19 mouse cellular contexts compared by ENCODE assay signal in genomic region chr17:80097221-80097620, GRCm38 (mm10). TPM values are rescaled to one million over a fixed set of nuclear protein-coding genes. Genes with fewer than 3 reads are reported as not detected.
DNase-seq lines count a peak whose midpoint lies in the region; ATAC-seq and TF ChIP-seq lines count a peak whose summit lies in the region.
"Had no signal": no experiment of that assay in that cellular context is flagged by ENCODE, and none has a peak within 500 bp of the region (broad histone marks: within the 10 kb centered on the region; RNA-seq: fewer than 3 reads in every experiment).

No protein-coding gene starts in this region.

- no peak overlapping the region for H3K4me2 ChIP-seq in forebrain, postnatal 0 days (ENCODE audit: low read depth)
- no peak overlapping the region for H3K4me2 ChIP-seq in forebrain, embryonic 11.5 days (ENCODE audit: low read depth, low read length, severe bottlenecking)
- no peak overlapping the region for H3K4me2 ChIP-seq in neural tube, embryonic 15.5 days
- no peak overlapping the region for H3K4me2 ChIP-seq in hindbrain, postnatal 0 days (ENCODE audit: low read depth, low read length)
- H3K4me2 ChIP-seq: limb, embryonic 13.5 days had no signal

- ATAC-seq in forebrain, postnatal 0 days = no peak
- ATAC-seq in forebrain, embryonic 11.5 days (replicated peaks; ENCODE audit: low FRiP score) = no peak
- ATAC-seq in neural tube, embryonic 15.5 days (ENCODE audit: low FRiP score) = no peak
- no peak for ATAC-seq in hindbrain, postnatal 0 days
- ATAC-seq: inflammation-experienced regulatory T-cells, adult 6 months had no signal

- no peaks in the 10 kb centered on the region for H3K9me3 ChIP-seq in forebrain, postnatal 0 days (ENCODE audit: low read length)
- no peaks in the 10 kb centered on the region for H3K9me3 ChIP-seq in forebrain, embryonic 11.5 days (ENCODE audit: control insufficient read depth, low read length)
- no peaks in the 10 kb centered on the region for H3K9me3 ChIP-seq in neural tube, embryonic 15.5 days (replicated peaks)
- no peaks in the 10 kb centered on the region for H3K9me3 ChIP-seq in hindbrain, postnatal 0 days (ENCODE audit: low read length)
- H3K9me3 ChIP-seq: forebrain, embryonic 10.5 days; kidney, embryonic 15.5 days; limb, embryonic 13.5 days had no signal

- DNase-seq in forebrain, postnatal 0 days = peak; percentile 33
- no peak for DNase-seq in forebrain, embryonic 11.5 days (ENCODE audit: low spot score)
- DNase-seq in neural tube, embryonic 10.5 days (ENCODE audit: extremely low spot score, low spot score) = peak; percentile 18
- peak; percentile 41 for DNase-seq in hindbrain, postnatal 0 days (ENCODE audit: low spot score)
- no peak for DNase-seq in adrenal gland, postnatal 10 days
- DNase-seq in gastrocnemius, postnatal 4 days (ENCODE audit: low spot score in 2 of 2) = no peak
- DNase-seq: cerebellum, adult 8-10 months; gastrocnemius, adult 2 months; heart, postnatal 10 days; lung, postnatal 4 days; thymus, postnatal 4 days had no signal

- no peaks in the 10 kb centered on the region for H3K27me3 ChIP-seq in forebrain, postnatal 0 days (ENCODE audit: insufficient read depth, low read length)
- no peaks in the 10 kb centered on the region for H3K27me3 ChIP-seq in forebrain, embryonic 11.5 days (ENCODE audit: control insufficient read depth, insufficient read depth, low read length)
- H3K27me3 ChIP-seq in neural tube, embryonic 15.5 days (replicated peaks) = no peaks in the 10 kb centered on the region
- no peaks in the 10 kb centered on the region for H3K27me3 ChIP-seq in hindbrain, postnatal 0 days (ENCODE audit: insufficient read depth, low read length)
- H3K27me3 ChIP-seq: kidney, embryonic 15.5 days; limb, embryonic 13.5 days had no signal

- H3K9ac ChIP-seq in forebrain, postnatal 0 days = no peak overlapping the region
- H3K9ac ChIP-seq in forebrain, embryonic 11.5 days (ENCODE audit: low read length) = no peak overlapping the region
- H3K9ac ChIP-seq in neural tube, embryonic 15.5 days (replicated peaks) = no peak overlapping the region
- H3K9ac ChIP-seq in hindbrain, postnatal 0 days (replicated peaks; ENCODE audit: low read length) = no peak overlapping the region
- H3K9ac ChIP-seq: kidney, embryonic 15.5 days; limb, embryonic 13.5 days had no signal

- H3K36me3 ChIP-seq in forebrain, postnatal 0 days (ENCODE audit: insufficient read depth) = no peaks in the 10 kb centered on the region
- H3K36me3 ChIP-seq in forebrain, embryonic 11.5 days (ENCODE audit: control insufficient read depth, insufficient read depth, low read length) = no peaks in the 10 kb centered on the region
- H3K36me3 ChIP-seq in neural tube, embryonic 15.5 days = no peaks in the 10 kb centered on the region
- no peaks in the 10 kb centered on the region for H3K36me3 ChIP-seq in hindbrain, postnatal 0 days (ENCODE audit: insufficient read depth, low read length)
- H3K36me3 ChIP-seq: forebrain, embryonic 10.5 days; kidney, embryonic 15.5 days; limb, embryonic 13.5 days had no signal

- H3K4me1 ChIP-seq in forebrain, postnatal 0 days (ENCODE audit: insufficient read depth) = 0 out of 2 replicates have a peak, but pooled peaks cover 6% of the 10 kb centered on the region
- H3K4me1 ChIP-seq in forebrain, embryonic 11.5 days (replicated peaks; ENCODE audit: control insufficient read depth, insufficient read depth, low read length) = peaks cover 3% of the 10 kb centered on the region; the same call in 1 of the 2 replicates
- H3K4me1 ChIP-seq in neural tube, embryonic 15.5 days = peaks cover 15% of the 10 kb centered on the region
- peaks cover 7% of the 10 kb centered on the region; the same call in 1 of the 2 replicates for H3K4me1 ChIP-seq in hindbrain, postnatal 0 days (ENCODE audit: insufficient read depth, low read length)

- no peak overlapping the region for H3K27ac ChIP-seq in forebrain, postnatal 0 days (ENCODE audit: low read depth, low read length)
- no peak overlapping the region for H3K27ac ChIP-seq in forebrain, embryonic 11.5 days (ENCODE audit: low read depth, low read length)
- H3K27ac ChIP-seq in neural tube, embryonic 15.5 days (replicated peaks) = no peak overlapping the region
- H3K27ac ChIP-seq in hindbrain, postnatal 0 days = no peak overlapping the region
- H3K27ac ChIP-seq: forebrain, embryonic 10.5 days; gastrocnemius, adult 2 months; left cerebral cortex, adult 2 months; limb, embryonic 13.5 days; stomach, postnatal 0 days had no signal

- WGBS in forebrain, postnatal 0 days = 31% methylated on average over 2 of the region's 2 CpGs
- 47% methylated on average over 2 of the region's 2 CpGs for WGBS in forebrain, embryonic 11.5 days
- WGBS in neural tube, embryonic 15.5 days = 13% methylated on average over 2 of the region's 2 CpGs
- 21% methylated on average over 2 of the region's 2 CpGs for WGBS in hindbrain, postnatal 0 days

- no peak overlapping the region for H3K4me3 ChIP-seq in forebrain, postnatal 0 days (ENCODE audit: low read depth, low read length)
- no peak overlapping the region for H3K4me3 ChIP-seq in forebrain, embryonic 11.5 days (ENCODE audit: low read depth, low read length)
- H3K4me3 ChIP-seq in neural tube, embryonic 15.5 days (replicated peaks) = no peak overlapping the region
- no peak overlapping the region for H3K4me3 ChIP-seq in hindbrain, postnatal 0 days (ENCODE audit: low read length)
- H3K4me3 ChIP-seq: forebrain, embryonic 10.5 days; gastrocnemius, adult 2 months; kidney, embryonic 15.5 days; layer of hippocampus, adult 2 months; left cerebral cortex, adult 2 months; limb, embryonic 13.5 days had no signal

- TF ChIP-seq CTCF in forebrain, postnatal 0 days (IDR thresholded peaks at IDR 0.05; ENCODE audit: low read depth) = no peak
- TF ChIP-seq CTCF in hindbrain, postnatal 0 days (IDR thresholded peaks at IDR 0.05; ENCODE audit: low read depth) = no peak

RNA-seq across cellular contexts. Expression of gene Galm, which starts 30.1 kb away (rescaled TPM):
- 2.0 and 2.2 TPM in 2 replicates for total RNA-seq in forebrain, postnatal 0 days (2014; rRNA removed)
- polyA plus RNA-seq in forebrain, postnatal 0 days (2015; fragmentation: Nextera tagmentation; extraction: Ambion mirVana) = 1.7 and 2.0 TPM in 2 replicates
- polyA plus RNA-seq in forebrain, embryonic 11.5 days (2014; fragmentation: Nextera tagmentation; extraction: Ambion mirVana) = 11.2 and 12.5 TPM in 2 replicates
- polyA plus RNA-seq in neural tube, embryonic 15.5 days (2015; fragmentation: Nextera tagmentation; extraction: Ambion mirVana) = 1.9 and 4.0 TPM in 2 replicates
- total RNA-seq in hindbrain, postnatal 0 days (2014; rRNA removed) = 1.9 and 2.6 TPM in 2 replicates
- polyA plus RNA-seq in hindbrain, postnatal 0 days (2015; fragmentation: Nextera tagmentation; extraction: Ambion mirVana) = 2.4 and 2.8 TPM in 2 replicates
- 10 to 100 TPM; 24.7 to 32.1 TPM for total RNA-seq in adrenal gland, postnatal 10 days (2021)
- total RNA-seq in gastrocnemius, postnatal 4 days (2021) = 1 to 10 TPM; 4.2 to 5.3 TPM

RNA-seq across cellular contexts. Expression of gene Hnrnpll, which starts 35.1 kb away (rescaled TPM):
- total RNA-seq in forebrain, postnatal 0 days (2014; rRNA removed) = 60.2 and 67.6 TPM in 2 replicates
- polyA plus RNA-seq in forebrain, postnatal 0 days (2015; fragmentation: Nextera tagmentation; extraction: Ambion mirVana) = 42.3 and 49.7 TPM in 2 replicates
- polyA plus RNA-seq in forebrain, embryonic 11.5 days (2014; fragmentation: Nextera tagmentation; extraction: Ambion mirVana) = 127 TPM in 2 replicates
- 55.8 and 56.0 TPM in 2 replicates for polyA plus RNA-seq in neural tube, embryonic 15.5 days (2015; fragmentation: Nextera tagmentation; extraction: Ambion mirVana)
- total RNA-seq in hindbrain, postnatal 0 days (2014; rRNA removed) = 41.8 and 52.7 TPM in 2 replicates
- 40.0 and 40.2 TPM in 2 replicates for polyA plus RNA-seq in hindbrain, postnatal 0 days (2015; fragmentation: Nextera tagmentation; extraction: Ambion mirVana)
- total RNA-seq in adrenal gland, postnatal 10 days (2021) = 10 to 100 TPM; 45.4 to 57.6 TPM
- total RNA-seq in gastrocnemius, postnatal 4 days (2021) = 10 to 100 TPM; 34.4 to 38.8 TPM

Comparison
In these comparisons a context has a peak if more than half of its experiments do, and no peak if none do; other contexts are left out.
1. DNase-seq: peak in forebrain, postnatal 0 days (single experiment), neural tube, embryonic 10.5 days (single experiment) and hindbrain, postnatal 0 days (single experiment); none in forebrain, embryonic 11.5 days (single experiment), adrenal gland, postnatal 10 days (single experiment) and gastrocnemius, postnatal 4 days (0 of 2).